Mouse (Mus musculus) stomach, postnatal 0 days (tissue): ENCODE results near the gene Rps27l.

ENCODE experiments used
- CTCF ChIP-seq: IDR thresholded peaks from 2 replicates; pipeline ENCODE4 v1.5.1; 2016; ENCODE audit warnings: antibody characterized with exemption, low read depth, mild to moderate bottlenecking, moderate library complexity
- EP300 ChIP-seq: optimal IDR thresholded peaks from 2 replicates; pipeline ENCODE3; 2016; ENCODE audit warnings: antibody characterized with exemption

DNA sequence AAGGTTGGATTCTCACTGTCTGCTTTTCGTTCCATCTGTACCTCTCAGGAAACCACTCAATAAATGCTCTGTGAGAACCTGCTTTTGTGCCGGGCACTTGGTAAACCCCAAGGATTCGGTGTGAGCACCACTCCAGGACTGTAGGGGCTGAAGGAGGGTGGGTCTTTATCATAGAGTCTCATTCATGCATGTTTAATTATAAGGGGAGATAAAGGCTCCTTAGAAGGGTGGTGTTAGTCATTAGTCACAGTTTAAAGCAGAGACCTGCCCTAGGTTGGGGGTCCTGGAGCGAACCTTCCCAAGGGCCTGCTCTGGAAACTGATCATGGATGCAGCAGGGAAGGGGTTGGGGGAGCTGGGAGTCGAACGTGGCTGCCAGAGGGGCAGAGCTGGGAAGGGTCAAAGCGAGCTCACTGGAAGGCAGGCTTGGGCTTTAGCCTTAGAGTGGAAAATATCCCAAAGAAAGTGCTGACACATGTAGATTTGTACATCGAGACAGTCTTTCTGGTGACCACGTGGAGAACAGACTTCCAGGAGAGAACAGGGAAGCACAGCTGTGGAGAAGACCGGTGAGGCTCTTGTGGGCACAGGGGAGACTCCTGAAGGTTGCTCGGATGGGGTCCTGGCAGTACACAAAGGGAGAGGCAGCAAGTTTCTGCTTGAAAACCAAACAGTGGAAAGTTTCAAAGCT lies 42.5 kb downstream of the Rps27l start:
- no peak for TF ChIP-seq EP300
- TF ChIP-seq CTCF: no peak
